Mouse (Mus musculus): ENCODE results near the gene Wsb2. TPM values are rescaled to one million over a fixed set of nuclear protein-coding genes. Genes with fewer than 3 reads are reported as not detected.

Gene Wsb2
- polyA plus RNA-seq, 2 experiments, result 59.5 to 69.4 TPM

DNA sequence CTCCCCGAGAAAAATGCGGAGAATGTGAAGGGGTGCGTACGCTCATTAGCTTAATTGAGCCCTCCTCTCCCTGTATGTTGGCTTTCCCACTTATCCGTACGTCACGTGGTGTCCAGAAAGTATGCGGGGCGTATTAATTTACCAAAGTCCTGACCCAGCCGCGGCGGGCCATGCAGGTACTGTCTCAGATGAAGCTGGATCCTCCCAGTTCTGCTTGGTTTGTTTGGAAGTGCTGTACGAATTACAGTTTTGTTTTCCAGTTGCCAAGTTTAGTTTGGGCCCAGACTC, 3.1 kb downstream of the Wsb2 start:
- no peak for DNase-seq (ENCODE audit: low spot score)

DNA sequence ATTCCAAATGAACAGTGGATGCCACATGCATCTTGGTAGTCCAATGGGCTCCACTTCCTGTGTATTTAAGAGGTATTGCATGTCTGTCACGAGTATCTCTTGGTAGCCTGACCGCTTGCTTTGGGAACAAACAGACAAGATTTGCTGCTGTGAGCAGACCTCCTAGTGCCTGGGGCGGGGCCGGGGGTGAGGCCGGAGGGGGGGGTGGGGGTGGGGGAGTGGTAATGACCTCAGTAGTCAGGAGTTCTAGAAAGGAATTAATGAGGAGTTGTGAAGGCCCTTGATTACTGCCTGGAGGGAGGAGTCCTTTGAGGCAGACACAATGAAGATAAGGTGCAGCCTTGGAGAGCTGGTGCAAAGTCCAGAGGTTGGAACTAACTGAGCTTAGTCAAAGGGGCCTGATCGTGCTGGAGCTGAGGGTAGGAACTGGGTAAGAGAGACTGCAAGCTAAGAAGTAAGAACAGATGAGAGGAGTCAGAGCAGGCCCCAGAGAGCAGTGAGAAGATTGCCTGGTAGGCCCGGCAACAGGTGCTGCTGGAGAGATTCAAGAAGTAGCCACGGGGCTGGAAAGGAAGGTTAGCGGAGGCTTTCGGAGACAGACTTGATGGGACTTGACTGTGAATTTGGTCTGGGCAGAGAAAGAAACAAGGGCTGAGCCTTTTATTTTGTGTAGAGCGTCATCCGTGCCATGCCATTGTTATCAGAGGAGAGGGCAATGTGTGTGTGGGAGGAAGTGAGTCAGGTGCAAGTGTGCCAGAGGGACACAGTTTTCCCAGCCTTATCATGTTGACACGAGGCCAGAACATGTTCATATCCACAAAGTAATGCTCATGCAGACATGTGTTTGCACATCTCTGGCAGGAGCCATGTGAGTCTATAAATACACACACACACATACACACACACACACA, 3.8 kb downstream of the Wsb2 start:
- TF ChIP-seq POLR2A (IDR thresholded peaks at IDR 0.05; ENCODE audit: borderline replicate concordance, extremely low read depth, insufficient read depth, insufficient read length), result no peak
- 45% methylated on average over 13 of the region's 13 CpGs for WGBS
- Histone ChIP-seq H3K9me3 (ENCODE audit: control insufficient read depth, low read length) (no peaks in the 10 kb centered on the region), H3K4me3 (replicated peaks; ENCODE audit: low read length) (no peak overlapping the region), H3K4me2 (replicated peaks; ENCODE audit: low read depth, low read length, severe bottlenecking) (no peak overlapping the region), H3K4me1 (ENCODE audit: control insufficient read depth, insufficient read depth, low read length) (peaks cover 20% of the 10 kb centered on the region), H3K27me3 (ENCODE audit: control insufficient read depth, insufficient read depth, low read length) (no peaks in the 10 kb centered on the region), H3K27ac (replicated peaks; ENCODE audit: low read depth, low read length) (no peak overlapping the region), H3K36me3 (ENCODE audit: control insufficient read depth, insufficient read depth, low read length) (peaks cover 24% of the 10 kb centered on the region), H3K9ac (ENCODE audit: low read depth, low read length, severe bottlenecking) (no peak overlapping the region)
- ATAC-seq (ENCODE audit: low FRiP score, low read depth), result no peak
- no peak for DNase-seq (ENCODE audit: low spot score)

More for the DNA sequence above, 3.1 kb downstream of the Wsb2 start:
- H3K27ac ChIP-seq (replicated peaks; ENCODE audit: low read depth, low read length), result no peak overlapping the region
- H3K4me3 ChIP-seq (replicated peaks; ENCODE audit: low read length), result no peak overlapping the region
- no peak for ATAC-seq (ENCODE audit: low FRiP score, low read depth)
- WGBS, result 52% methylated on average over 13 of the region's 13 CpGs
- H3K36me3 ChIP-seq (ENCODE audit: control insufficient read depth, insufficient read depth, low read length), result peaks cover 17% of the 10 kb centered on the region
- H3K9ac ChIP-seq (ENCODE audit: low read depth, low read length, severe bottlenecking), result no peak overlapping the region
- no peak overlapping the region for H3K4me2 ChIP-seq (replicated peaks; ENCODE audit: low read depth, low read length, severe bottlenecking)
- no peaks in the 10 kb centered on the region for H3K9me3 ChIP-seq (ENCODE audit: control insufficient read depth, low read length)
- H3K27me3 ChIP-seq (ENCODE audit: control insufficient read depth, insufficient read depth, low read length), result no peaks in the 10 kb centered on the region
- no peak for TF ChIP-seq POLR2A (IDR thresholded peaks at IDR 0.05; ENCODE audit: borderline replicate concordance, extremely low read depth, insufficient read depth, insufficient read length)
- H3K4me1 ChIP-seq (ENCODE audit: control insufficient read depth, insufficient read depth, low read length), result peaks cover 23% of the 10 kb centered on the region

DNA sequence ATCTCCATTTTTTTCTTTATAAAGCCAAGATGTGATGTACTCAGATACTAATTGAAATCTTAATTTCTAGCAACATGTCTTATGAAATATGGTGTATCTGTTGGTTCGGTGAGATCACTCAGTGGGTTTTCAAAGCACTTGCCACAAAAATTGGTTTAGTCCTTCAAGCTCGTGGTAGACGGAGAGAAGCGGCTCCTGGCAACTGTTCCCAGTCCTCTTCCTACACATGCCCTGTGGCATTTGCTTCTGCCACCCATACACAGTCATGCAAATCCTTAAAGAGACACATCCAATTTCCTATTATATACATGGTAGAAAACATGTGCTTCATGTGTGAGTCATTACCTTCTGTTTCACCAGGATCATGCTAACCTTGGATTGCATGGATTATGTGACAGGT, 4.5 kb downstream of the Wsb2 start:
- Histone ChIP-seq H3K27ac (replicated peaks; ENCODE audit: low read depth, low read length) (no peak overlapping the region), H3K27me3 (ENCODE audit: control insufficient read depth, insufficient read depth, low read length) (no peaks in the 10 kb centered on the region), H3K36me3 (ENCODE audit: control insufficient read depth, insufficient read depth, low read length) (peaks cover 29% of the 10 kb centered on the region), H3K4me3 (replicated peaks; ENCODE audit: low read length) (no peak overlapping the region), H3K9me3 (ENCODE audit: control insufficient read depth, low read length) (no peaks in the 10 kb centered on the region), H3K9ac (ENCODE audit: low read depth, low read length, severe bottlenecking) (no peak overlapping the region), H3K4me1 (ENCODE audit: control insufficient read depth, insufficient read depth, low read length) (peaks cover 15% of the 10 kb centered on the region), H3K4me2 (replicated peaks; ENCODE audit: low read depth, low read length, severe bottlenecking) (no peak overlapping the region)
- ATAC-seq (ENCODE audit: low FRiP score, low read depth) (no peak), DNase-seq (ENCODE audit: low spot score) (no peak)
- TF ChIP-seq POLR2A (IDR thresholded peaks at IDR 0.05; ENCODE audit: borderline replicate concordance, extremely low read depth, insufficient read depth, insufficient read length), result no peak
- 80% methylated on average over 4 of the region's 4 CpGs for WGBS

DNA sequence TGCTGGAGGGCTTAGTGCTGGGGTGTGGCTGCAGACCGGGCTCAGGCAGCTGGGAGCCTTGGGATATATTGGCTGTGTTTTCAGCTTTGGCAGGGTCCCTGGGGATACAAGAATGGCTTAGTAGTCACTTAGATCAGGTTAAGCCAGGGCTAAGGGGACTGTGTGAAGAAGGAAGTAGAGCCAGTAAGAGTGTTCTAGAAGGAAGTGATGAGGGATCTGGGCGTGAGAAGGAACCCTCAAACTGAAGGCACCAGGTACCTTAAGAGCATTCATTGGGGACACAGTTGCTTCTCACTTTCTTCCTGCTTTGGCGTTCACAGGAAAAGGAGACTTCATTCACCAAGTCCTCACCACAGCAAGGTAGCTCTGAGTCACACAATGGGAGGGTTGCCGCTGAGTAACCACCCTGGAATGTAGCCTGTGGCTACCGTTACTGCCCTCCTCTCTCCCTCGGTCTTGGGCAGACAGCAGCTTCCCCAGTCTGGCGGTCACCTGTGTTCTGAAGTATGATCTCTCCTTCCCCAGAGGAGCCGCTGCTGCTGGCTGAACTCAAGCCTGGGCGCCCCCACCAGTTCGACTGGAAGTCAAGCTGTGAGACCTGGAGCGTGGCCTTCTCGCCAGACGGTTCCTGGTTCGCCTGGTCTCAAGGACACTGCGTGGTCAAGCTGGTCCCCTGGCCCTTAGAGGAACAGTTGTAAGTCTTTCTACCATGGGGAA, 6.1 kb downstream of the Wsb2 start:
- Histone ChIP-seq H3K4me2 (replicated peaks; ENCODE audit: low read depth, low read length, severe bottlenecking) (no peak overlapping the region), H3K9me3 (ENCODE audit: control insufficient read depth, low read length) (no peaks in the 10 kb centered on the region), H3K9ac (ENCODE audit: low read depth, low read length, severe bottlenecking) (no peak overlapping the region), H3K4me1 (ENCODE audit: control insufficient read depth, insufficient read depth, low read length) (peaks cover 13% of the 10 kb centered on the region), H3K27ac (replicated peaks; ENCODE audit: low read depth, low read length) (no peak overlapping the region), H3K4me3 (replicated peaks; ENCODE audit: low read length) (no peak overlapping the region), H3K36me3 (ENCODE audit: control insufficient read depth, insufficient read depth, low read length) (peaks cover 35% of the 10 kb centered on the region), H3K27me3 (ENCODE audit: control insufficient read depth, insufficient read depth, low read length) (no peaks in the 10 kb centered on the region)
- ATAC-seq (ENCODE audit: low FRiP score, low read depth) (no peak), DNase-seq (ENCODE audit: low spot score) (no peak)
- TF ChIP-seq POLR2A (IDR thresholded peaks at IDR 0.05; ENCODE audit: borderline replicate concordance, extremely low read depth, insufficient read depth, insufficient read length), result no peak
- WGBS, result 60% methylated on average over 15 of the region's 15 CpGs

DNA sequence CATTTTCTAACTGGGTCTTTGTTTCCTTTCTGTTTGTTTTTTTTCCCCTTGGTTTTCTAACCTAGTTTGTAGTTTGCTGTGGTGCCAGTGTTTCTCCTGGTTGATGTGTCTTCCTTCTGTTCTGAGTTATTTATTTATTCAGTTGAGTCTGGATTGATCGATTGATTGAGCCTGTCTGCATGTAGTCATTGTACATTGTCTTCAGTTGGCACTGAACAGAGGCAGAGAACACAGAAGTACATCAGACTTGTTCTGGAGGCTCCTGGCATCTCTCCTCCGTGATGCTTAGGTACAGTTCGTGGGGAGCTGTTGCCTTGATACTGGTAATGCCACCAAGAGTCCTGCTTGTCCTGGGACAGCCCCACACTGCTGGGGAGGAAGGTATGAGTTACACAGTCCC, 7.7 kb downstream of the Wsb2 start:
- H3K27ac ChIP-seq (replicated peaks; ENCODE audit: low read depth, low read length), result no peak overlapping the region
- H3K4me1 ChIP-seq (ENCODE audit: control insufficient read depth, insufficient read depth, low read length), result peaks cover 8% of the 10 kb centered on the region
- DNase-seq (ENCODE audit: low spot score) (no peak), ATAC-seq (ENCODE audit: low FRiP score, low read depth) (no peak)
- H3K27me3 ChIP-seq (ENCODE audit: control insufficient read depth, insufficient read depth, low read length), result no peaks in the 10 kb centered on the region
- no peak overlapping the region for H3K4me3 ChIP-seq (replicated peaks; ENCODE audit: low read length)
- no peaks in the 10 kb centered on the region for H3K9me3 ChIP-seq (ENCODE audit: control insufficient read depth, low read length)
- H3K36me3 ChIP-seq (ENCODE audit: control insufficient read depth, insufficient read depth, low read length), result peaks cover 50% of the 10 kb centered on the region
- H3K9ac ChIP-seq (ENCODE audit: low read depth, low read length, severe bottlenecking), result no peak overlapping the region
- WGBS, result 85% methylated on average over 3 of the region's 3 CpGs
- TF ChIP-seq POLR2A (IDR thresholded peaks at IDR 0.05; ENCODE audit: borderline replicate concordance, extremely low read depth, insufficient read depth, insufficient read length), result no peak
- H3K4me2 ChIP-seq (replicated peaks; ENCODE audit: low read depth, low read length, severe bottlenecking), result no peak overlapping the region
